Mouse (Mus musculus) heart, adult 18-20 months (tissue): ENCODE measurements around the gene A330070K13Rik. TPM values are rescaled to one million over a fixed set of nuclear protein-coding genes. Genes with fewer than 3 reads are reported as not detected.

Experiments
- DNase-seq, 2 experiments: peaks; one replicate each; pipeline ENCODE4 v3.0.0; 2021 to 2022; ENCODE audit warnings: mixed read lengths in 1 of 2
- total RNA-seq, 2 experiments: library from RNA; stranded (reverse); gene quantifications; 2 replicates each; pipeline ENCODE4 v1.2.3; 2021

Gene A330070K13Rik
- total RNA-seq, 2 experiments from 2014 or later: not detected

DNA sequence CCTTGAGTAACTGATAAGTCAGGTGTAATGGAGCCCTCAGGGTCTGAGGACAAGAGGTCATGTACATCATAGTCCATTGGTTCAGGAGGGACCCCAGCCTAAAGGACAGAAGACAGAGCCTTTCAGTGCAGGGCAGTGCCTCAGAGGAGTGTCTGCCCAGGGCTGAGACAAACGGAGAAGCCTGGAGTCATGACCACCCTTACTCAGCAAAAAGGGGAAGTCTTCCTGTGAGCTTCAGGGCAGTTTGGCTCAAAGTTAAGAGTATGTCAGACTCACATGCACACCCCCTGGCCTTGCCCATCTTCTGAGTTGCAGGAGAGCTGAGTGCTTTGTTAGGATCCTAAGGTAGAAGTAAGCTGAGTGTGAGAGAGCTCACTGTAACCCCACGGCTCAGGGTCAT is 54.5 kb downstream of the A330070K13Rik start:
- DNase-seq: no peak

Other genes starting within 250 kb of the A330070K13Rik start
- 1 to 10 TPM; 1.9 to 3.0 TPM for gene Kctd7, start 239.8 kb downstream of the A330070K13Rik start, total RNA-seq
- gene Rabgef1, start 212.8 kb downstream of the A330070K13Rik start, total RNA-seq: 10 to 100 TPM; 23.4 to 24.9 TPM
- 10 to 100 TPM; 37.1 to 39.8 TPM for gene Tmem248, start 167.6 kb downstream of the A330070K13Rik start, total RNA-seq
- gene Sbds, start 129.1 kb downstream of the A330070K13Rik start, total RNA-seq: 10 to 100 TPM; 52.0 to 55.9 TPM
- 1 to 10 TPM; 6.4 to 9.1 TPM for gene Tyw1, start 129.0 kb downstream of the A330070K13Rik start, total RNA-seq
- gene Caln1, start 15.2 kb downstream of the A330070K13Rik start, total RNA-seq: not detected